Mouse (Mus musculus) lung, postnatal 0 days (tissue): Measurements from ENCODE around the gene Arvcf. TPM values are rescaled to one million over a fixed set of nuclear protein-coding genes. Genes with fewer than 3 reads are reported as not detected.
A peak's percentile ranks its signal among the peaks of the same experiment; 100 is the strongest.

ENCODE experiments used
- ATAC-seq: fragments of 200-750 bp; cut with Nextera tagmentation; 2 replicates; pipeline ENCODE4 v1.8.0; 2017; ENCODE audit warnings: moderate library complexity
- DNase-seq: peaks from one replicate; pipeline ENCODE4 v3.0.0-alpha.2; 2016; ENCODE audit warnings: low spot score
- H3K27ac ChIP-seq: fragments of 300-500 bp; sonication (generic); 2 replicates; pipeline ENCODE4 v1.5.1; 2014; ENCODE audit warnings: antibody characterized with exemption, mild to moderate bottlenecking, low read length, mixed read lengths
- H3K27me3 ChIP-seq: fragments of 300-500 bp; sonication (generic); replicated peaks from 2 replicates; pipeline ENCODE4 v1.6.1; 2014; ENCODE audit warnings: low read length, mixed read lengths; ENCODE audit not compliant: insufficient read depth
- H3K36me3 ChIP-seq: fragments of 300-500 bp; sonication (generic); 2 replicates; pipeline ENCODE4 v1.6.1; 2014; ENCODE audit warnings: low read length, mixed read lengths; ENCODE audit not compliant: insufficient read depth
- H3K4me1 ChIP-seq: fragments of 300-500 bp; sonication (generic); 2 replicates; pipeline ENCODE4 v1.6.1; 2014; ENCODE audit warnings: antibody characterized with exemption, low read depth, low read length, mixed read lengths; ENCODE audit not compliant: insufficient read depth
- H3K4me2 ChIP-seq: fragments of 300-500 bp; sonication (generic); replicated peaks from 2 replicates; pipeline ENCODE4 v1.6.1; 2014; ENCODE audit warnings: low read depth, mild to moderate bottlenecking, low read length, moderate library complexity, mixed read lengths
- H3K4me3 ChIP-seq: fragments of 300-500 bp; sonication (generic); 2 replicates; pipeline ENCODE4 v1.5.1; 2014; ENCODE audit warnings: low read depth, low read length
- H3K9ac ChIP-seq: fragments of 300-500 bp; sonication (generic); replicated peaks from 2 replicates; pipeline ENCODE4 v1.6.1; 2014; ENCODE audit warnings: low read depth, mild to moderate bottlenecking
- H3K9me3 ChIP-seq: fragments of 300-500 bp; sonication (generic); 2 replicates; pipeline ENCODE4 v1.6.1; 2016; ENCODE audit warnings: low read length, mixed read lengths
- CTCF ChIP-seq: IDR thresholded peaks from 2 replicates; pipeline ENCODE4 v1.5.1; 2016; ENCODE audit warnings: antibody characterized with exemption, mild to moderate bottlenecking
- EP300 ChIP-seq: IDR thresholded peaks from 2 replicates; pipeline ENCODE4 v1.6.1; 2016; ENCODE audit warnings: antibody characterized with exemption, mild to moderate bottlenecking, control low read depth
- WGBS: fragments of 180-500 bp; shearing (Covaris S2); extraction: QIAGEN DNeasy Blood & Tissue Kit; methylation state at CpG from one replicate; pipeline ENCODE4 v1.1.7; 2014; 5-methylcytosine and 5-hydroxymethylcytosine counted together
- polyA plus RNA-seq: library from polyadenylated mRNA; unstranded; fragments of >200 nt; fragmentation: Nextera tagmentation; extraction: Ambion mirVana; gene quantifications from 2 replicates; pipeline ENCODE4 v1.2.1, GENCODE M21; 2015

Gene Arvcf
- polyA plus RNA-seq, 1 experiment from 2014 or later = 14.6 TPM

GRCm38 (mm10) chr16:18436128-18436527 is 88.1 kb downstream of the Arvcf start:
- no peak for DNase-seq
- Histone ChIP-seq H3K4me3 (no peak overlapping the region), H3K4me2 (no peak overlapping the region), H3K4me1 (no peaks in the 10 kb centered on the region), H3K9ac (no peak overlapping the region), H3K9me3 (no peaks in the 10 kb centered on the region), H3K27me3 (no peaks in the 10 kb centered on the region), H3K36me3 (no peaks in the 10 kb centered on the region; the same call in 1 of the 2 replicates), H3K27ac (no peak overlapping the region)
- 77% methylated on average over 6 of the region's 6 CpGs for WGBS
- TF ChIP-seq CTCF (no peak), EP300 (no peak)
- ATAC-seq = no peak

GRCm38 (mm10) chr16:18443385-18443841 is 95.4 kb downstream of the Arvcf start:
- Histone ChIP-seq H3K9ac (no peak overlapping the region), H3K27ac (no peak overlapping the region)

GRCm38 (mm10) chr16:18447243-18447642 is 99.3 kb downstream of the Arvcf start:
- Histone ChIP-seq H3K27ac (no peak overlapping the region), H3K27me3 (no peaks in the 10 kb centered on the region), H3K9ac (no peak overlapping the region), H3K4me3 (no peak overlapping the region), H3K9me3 (no peaks in the 10 kb centered on the region), H3K36me3 (no peaks in the 10 kb centered on the region), H3K4me2 (no peak overlapping the region), H3K4me1 (no peaks in the 10 kb centered on the region)
- TF ChIP-seq EP300 (no peak), CTCF (no peak)
- no peak for ATAC-seq
- no peak for DNase-seq

More at GRCm38 (mm10) chr16:18443385-18443841, 95.4 kb downstream of the Arvcf start:
- TF ChIP-seq EP300 = no peak
- peak; percentile 100 for TF ChIP-seq CTCF
- peak; percentile 84 for ATAC-seq
- H3K4me2 ChIP-seq = no peak overlapping the region
- H3K9me3 ChIP-seq = no peaks in the 10 kb centered on the region
- H3K36me3 ChIP-seq = no peaks in the 10 kb centered on the region
- 19% methylated on average over 8 of the region's 8 CpGs for WGBS
- H3K27me3 ChIP-seq = no peaks in the 10 kb centered on the region
- no peak overlapping the region for H3K4me3 ChIP-seq
- no peaks in the 10 kb centered on the region for H3K4me1 ChIP-seq
- peak; percentile 79 for DNase-seq

- H3K36me3 ChIP-seq = no peaks in the 10 kb centered on the region
- H3K4me2 ChIP-seq = no peak overlapping the region
- no peaks in the 10 kb centered on the region for H3K4me1 ChIP-seq
- no peak overlapping the region for H3K4me3 ChIP-seq
- no peak for TF ChIP-seq EP300
- no peak for TF ChIP-seq CTCF
- H3K9ac ChIP-seq = no peak overlapping the region
- ATAC-seq (no peak), DNase-seq (no peak)
- no peaks in the 10 kb centered on the region for H3K9me3 ChIP-seq
- 42% methylated on average over 6 of the region's 6 CpGs for WGBS
- H3K27me3 ChIP-seq = no peaks in the 10 kb centered on the region
- H3K27ac ChIP-seq = no peak overlapping the region
These were observed 100.1 kb downstream of the Arvcf start for GRCm38 (mm10) chr16:18448104-18448503.

- H3K27ac ChIP-seq = no peak overlapping the region
- no peak overlapping the region for H3K4me2 ChIP-seq
- no peaks in the 10 kb centered on the region for H3K9me3 ChIP-seq
- no peaks in the 10 kb centered on the region for H3K36me3 ChIP-seq
- no peak for TF ChIP-seq EP300
- TF ChIP-seq CTCF = no peak
- no peak overlapping the region for H3K4me3 ChIP-seq
- ATAC-seq (no peak), DNase-seq (no peak)
- no peaks in the 10 kb centered on the region for H3K27me3 ChIP-seq
- no peaks in the 10 kb centered on the region for H3K4me1 ChIP-seq
- H3K9ac ChIP-seq = no peak overlapping the region
- WGBS = 88% methylated on average over 4 of the region's 4 CpGs
These were observed 101.0 kb downstream of the Arvcf start for GRCm38 (mm10) chr16:18449005-18449404.

- 52% methylated on average over 9 of the region's 9 CpGs for WGBS
- H3K36me3 ChIP-seq = 0 out of 2 replicates have a peak, but pooled peaks cover under 1% of the 10 kb centered on the region
These were observed 103.7 kb downstream of the Arvcf start for GRCm38 (mm10) chr16:18451486-18452181.

More at GRCm38 (mm10) chr16:18451486-18452181, 103.7 kb downstream of the Arvcf start:
- Histone ChIP-seq H3K9me3 (no peaks in the 10 kb centered on the region), H3K27ac (no peak overlapping the region), H3K9ac (no peak overlapping the region), H3K4me2 (no peak overlapping the region), H3K4me1 (no peaks in the 10 kb centered on the region), H3K27me3 (no peaks in the 10 kb centered on the region), H3K4me3 (no peak overlapping the region)
- ATAC-seq (no peak), DNase-seq (no peak)
- TF ChIP-seq CTCF = no peak
- no peak for TF ChIP-seq EP300
